Mouse (Mus musculus) G1E (cell line): Measurements from ENCODE around the gene Trim38. TPM values are rescaled to one million over a fixed set of nuclear protein-coding genes. Genes with fewer than 3 reads are reported as not detected.
"Not testable (repeated sequence)": the region's sequence is repeated elsewhere in the genome, so short reads cannot be mapped to it uniquely, and the experiment has no call there.

Source experiments
- ATAC-seq: 2 replicates; pipeline ENCODE4 v1.8.0; 2016; ENCODE audit warnings: mild to moderate bottlenecking; ENCODE audit not compliant: insufficient number of reproducible peaks, poor library complexity, low FRiP score, severe bottlenecking; ENCODE audit errors: extremely low read depth
- DNase-seq: peaks from one replicate; pipeline ENCODE4 v3.0.0; 2012; ENCODE audit warnings: low spot score
- H3K27me3 ChIP-seq: 2 replicates; pipeline ENCODE4 v1.6.1; 2012; ENCODE audit warnings: mild to moderate bottlenecking, low read length, inconsistent platforms; ENCODE audit not compliant: insufficient read depth
- H3K36me3 ChIP-seq: replicated peaks from 2 replicates; pipeline ENCODE3; 2012; ENCODE audit warnings: mild to moderate bottlenecking, inconsistent platforms
- H3K4me1 ChIP-seq: 2 replicates; pipeline ENCODE4 v1.6.1; 2012; ENCODE audit warnings: low read depth, low read length, inconsistent platforms, mixed read lengths; ENCODE audit not compliant: insufficient read depth
- H3K4me3 ChIP-seq: 2 replicates; pipeline ENCODE4 v1.5.1; 2012; ENCODE audit warnings: low read depth, mild to moderate bottlenecking, inconsistent platforms, low read length, moderate library complexity, mixed read lengths
- H3K9me3 ChIP-seq: replicated peaks from 2 replicates; pipeline ENCODE4 v1.6.1; 2012; ENCODE audit warnings: inconsistent platforms
- CTCF ChIP-seq: IDR thresholded peaks from 2 replicates; pipeline ENCODE4 v1.5.1; 2012; ENCODE audit warnings: low read depth, low read length, inconsistent platforms, mixed read lengths
- GATA1 ChIP-seq: IDR thresholded peaks from 2 replicates; pipeline ENCODE4 v1.6.1; 2012; ENCODE audit warnings: borderline replicate concordance, low read length, inconsistent platforms, mixed read lengths
- GATA2 ChIP-seq: IDR thresholded peaks from 2 replicates; pipeline ENCODE4 v1.6.1; 2012; ENCODE audit warnings: low read depth, low read length, inconsistent platforms, borderline replicate concordance
- POLR2AphosphoS5 ChIP-seq: IDR thresholded peaks from 2 replicates; pipeline ENCODE4 v1.6.1; 2012; ENCODE audit warnings: low read depth, low read length, inconsistent platforms; ENCODE audit not compliant: insufficient replicate concordance
- TAL1 ChIP-seq: conservative IDR thresholded peaks from 2 replicates; pipeline ENCODE4 v1.6.1; 2012; ENCODE audit warnings: low read depth, low read length, inconsistent platforms, mixed read lengths
- polyA plus RNA-seq: library from polyadenylated mRNA; stranded (reverse); fragments of >175 nt; gene quantifications from 2 replicates; pipeline ENCODE4 v1.2.3, GENCODE M21; 2012
- total RNA-seq, 2 experiments: library from RNA; stranded (forward) in 1 of 2; stranded (reverse) in 1 of 2; fragments of 200-1000 nt in 1 of 2; fragments of >200 nt in 1 of 2; fragmentation: Nextera tagmentation in 1 of 2; gene quantifications; 2 replicates each; pipeline ENCODE4 v1.2.3; 2014 to 2017

Trim38 gene
- total and polyA plus RNA-seq, 3 experiments: 0.27 TPM; not detected in 2

DNA sequence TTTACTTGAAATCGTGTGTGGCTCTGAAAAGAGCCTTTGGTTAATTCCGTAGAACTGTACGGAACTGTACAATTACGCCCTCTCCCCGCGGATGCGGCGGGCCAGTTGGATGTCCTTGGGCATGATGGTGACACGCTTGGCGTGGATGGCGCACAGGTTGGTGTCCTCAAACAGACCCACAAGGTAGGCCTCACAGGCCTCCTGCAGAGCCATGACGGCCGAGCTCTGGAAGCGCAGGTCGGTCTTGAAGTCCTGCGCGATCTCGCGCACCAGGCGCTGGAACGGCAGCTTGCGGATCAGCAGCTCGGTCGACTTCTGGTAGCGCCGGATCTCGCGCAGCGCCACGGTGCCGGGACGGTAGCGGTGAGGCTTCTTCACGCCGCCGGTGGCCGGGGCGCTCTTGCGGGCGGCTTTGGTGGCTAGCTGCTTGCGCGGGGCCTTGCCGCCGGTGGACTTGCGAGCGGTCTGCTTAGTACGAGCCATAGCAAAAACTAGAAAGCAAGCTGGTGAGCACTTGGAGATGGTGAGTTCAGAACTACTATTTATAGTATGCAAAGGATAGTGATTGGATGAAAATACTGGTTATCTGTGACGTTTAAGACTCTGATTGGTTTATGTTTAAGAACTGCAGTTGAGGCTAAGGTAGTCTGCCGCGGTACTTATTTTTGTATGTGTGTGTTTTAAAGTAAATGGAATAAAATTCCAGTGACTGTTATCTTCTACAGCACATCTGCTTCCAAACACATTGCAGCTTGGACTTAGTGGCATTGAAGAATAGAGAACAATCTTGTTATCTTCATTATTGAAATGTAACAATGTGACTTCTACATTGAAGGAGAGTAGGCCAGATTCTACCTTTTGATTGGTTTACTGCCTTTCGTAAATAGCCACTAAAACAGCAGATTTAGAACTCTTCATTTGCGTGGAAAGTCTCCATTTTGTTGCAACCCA, 7.6 kb upstream of the Trim38 start, which contains the start of gene Hist1h3a:
Gene Hist1h3a, minus strand, starts transcription at position 516 of the 951 bp plus-strand sequence.
- Histone ChIP-seq H3K4me3 (peak within 1 kb of the TSS; percentile 68), H3K4me1 (peaks cover 54% of the 10 kb centered on the region)
- not testable (repeated sequence) for H3K9me3 ChIP-seq, H3K27me3 ChIP-seq, H3K36me3 ChIP-seq
- DNase-seq (peak; percentile 57), ATAC-seq (peak; percentile 36; the same call in 1 of the 2 replicates)
- TF ChIP-seq TAL1: 0 out of 2 replicates have a peak, but pooled peaks have one; percentile 13
- TF ChIP-seq POLR2AphosphoS5: peak; percentile 95

DNA sequence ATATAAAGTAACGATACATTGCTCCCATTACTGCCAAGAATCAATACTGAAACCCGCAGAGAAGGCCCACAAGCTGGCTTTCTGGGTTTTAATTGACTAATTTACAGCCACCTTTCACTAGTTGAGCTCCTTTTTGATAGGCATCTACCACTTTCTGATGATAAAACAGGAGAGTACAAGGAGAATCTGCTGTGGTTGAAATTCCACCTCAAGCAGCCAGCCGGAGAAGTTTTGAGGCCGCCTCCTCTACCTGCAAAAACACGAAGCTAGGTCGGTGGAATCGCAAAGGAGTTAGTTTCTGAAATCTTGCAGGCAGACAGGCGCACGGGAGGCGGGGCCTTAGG, 6.5 kb upstream of the Trim38 start:
- H3K4me3 ChIP-seq: peak overlapping the region; percentile 64; the same call in 1 of the 2 replicates
- TF ChIP-seq TAL1 (no peak), CTCF (no peak), GATA2 (no peak), GATA1 (no peak), POLR2AphosphoS5 (no peak)
- no peak for ATAC-seq
- H3K9me3 ChIP-seq: no peaks in the 10 kb centered on the region
- H3K27me3 ChIP-seq: no peaks in the 10 kb centered on the region
- H3K4me1 ChIP-seq: peaks cover 55% of the 10 kb centered on the region
- H3K36me3 ChIP-seq: no peaks in the 10 kb centered on the region
- no peak for DNase-seq

DNA sequence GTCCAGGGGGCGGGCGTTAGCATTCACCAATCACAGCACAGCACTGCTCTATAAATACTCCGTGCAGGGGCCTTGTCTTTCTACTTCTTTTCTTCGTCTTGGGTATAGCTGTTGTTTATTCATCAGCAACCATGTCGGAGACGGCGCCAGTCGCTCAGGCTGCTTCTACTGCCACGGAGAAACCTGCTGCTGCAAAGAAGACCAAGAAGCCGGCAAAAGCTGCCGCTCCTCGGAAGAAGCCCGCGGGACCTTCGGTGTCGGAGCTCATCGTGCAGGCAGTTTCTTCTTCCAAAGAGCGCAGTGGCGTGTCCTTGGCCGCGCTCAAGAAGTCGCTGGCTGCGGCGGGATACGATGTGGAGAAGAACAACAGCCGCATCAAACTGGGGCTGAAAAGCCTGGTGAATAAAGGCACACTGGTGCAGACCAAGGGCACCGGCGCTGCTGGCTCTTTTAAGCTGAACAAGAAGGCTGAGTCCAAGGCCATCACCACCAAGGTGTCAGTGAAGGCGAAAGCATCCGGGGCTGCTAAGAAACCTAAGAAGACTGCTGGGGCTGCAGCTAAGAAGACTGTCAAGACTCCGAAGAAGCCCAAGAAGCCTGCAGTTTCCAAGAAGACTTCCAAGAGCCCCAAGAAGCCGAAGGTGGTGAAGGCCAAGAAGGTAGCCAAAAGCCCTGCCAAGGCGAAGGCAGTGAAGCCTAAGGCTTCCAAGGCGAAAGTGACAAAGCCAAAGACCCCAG, 6.0 kb upstream of the Trim38 start, which contains the start of gene Hist1h1a:
Gene Hist1h1a, plus strand, starts transcription at position 81 of the 738 bp plus-strand sequence.
- Histone ChIP-seq H3K9me3 (no peaks in the 10 kb centered on the region), H3K36me3 (no peaks in the 10 kb centered on the region), H3K4me3 (peak within 1 kb of the TSS; percentile 64), H3K27me3 (no peaks in the 10 kb centered on the region), H3K4me1 (peaks cover 59% of the 10 kb centered on the region)
- peak; percentile 25 for ATAC-seq
- peak; percentile 98 for TF ChIP-seq POLR2AphosphoS5
- TF ChIP-seq GATA2: no peak
- DNase-seq: peak; percentile 74

DNA sequence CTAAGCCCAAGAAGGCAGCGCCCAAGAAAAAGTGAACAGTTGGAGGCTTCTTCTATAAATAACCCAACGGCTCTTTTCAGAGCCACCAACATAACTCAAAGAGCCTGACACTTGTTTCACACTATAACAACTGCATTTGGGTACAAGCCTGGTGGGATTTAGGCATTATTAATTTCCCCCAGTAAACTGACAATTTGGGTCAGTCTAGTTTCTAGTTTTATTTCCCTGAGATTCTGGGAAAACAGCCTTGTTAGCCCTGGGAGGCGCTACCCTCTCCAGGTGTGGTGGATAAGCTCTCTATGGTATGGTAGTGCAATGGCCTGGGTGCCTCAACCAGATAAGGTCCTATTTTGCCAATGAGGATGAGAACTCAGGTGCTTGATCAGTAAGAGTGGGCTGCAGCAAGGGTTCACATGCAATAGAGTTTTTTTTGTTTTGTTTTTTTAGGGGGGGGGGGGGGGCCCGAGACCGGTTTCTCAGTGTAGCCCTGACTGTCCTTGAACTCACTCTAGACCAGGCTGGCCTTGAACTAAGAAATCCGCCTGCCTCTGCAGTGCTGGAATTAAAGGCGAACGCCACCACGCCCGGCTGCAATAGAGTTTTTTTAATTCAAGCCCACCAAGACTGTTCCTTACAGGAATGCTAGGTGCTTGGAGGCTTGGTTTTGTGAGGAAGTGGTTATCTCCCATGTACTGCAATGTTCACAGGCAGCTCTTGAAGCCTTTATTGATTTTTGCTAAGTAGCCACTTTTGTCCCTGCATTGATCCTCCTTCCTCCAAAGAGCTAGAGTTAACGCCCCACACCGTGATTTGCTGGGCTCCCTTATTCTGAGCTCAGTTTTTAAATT, 5.2 kb upstream of the Trim38 start:
- no peak for ATAC-seq
- Histone ChIP-seq H3K9me3 (no peaks in the 10 kb centered on the region), H3K4me1 (peaks cover 60% of the 10 kb centered on the region), H3K36me3 (no peaks in the 10 kb centered on the region), H3K27me3 (no peaks in the 10 kb centered on the region), H3K4me3 (peak overlapping the region; percentile 64; the same call in 1 of the 2 replicates)
- TF ChIP-seq POLR2AphosphoS5: peak; percentile 98; the same call in 1 of the 2 replicates
- no peak for TF ChIP-seq GATA1
- no peak for DNase-seq

DNA sequence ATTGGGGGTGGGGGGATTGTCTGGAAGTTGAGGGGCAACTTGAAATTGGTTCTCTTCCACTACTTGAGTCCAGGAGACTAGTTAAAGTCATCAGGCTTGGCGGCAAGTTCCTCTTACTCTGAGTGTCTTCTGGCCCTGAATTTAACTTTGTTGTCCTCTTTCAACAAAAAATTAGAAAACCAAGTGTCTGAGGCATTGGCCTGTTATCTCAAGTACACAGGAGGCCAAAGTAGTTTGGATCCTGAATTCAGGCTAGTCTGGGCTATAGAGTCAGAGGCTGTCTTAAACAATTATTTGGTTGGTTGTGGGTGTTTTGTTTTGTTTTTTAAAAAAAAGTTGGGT, 4.6 kb upstream of the Trim38 start:
- no peak overlapping the region; the same call in 1 of the 2 replicates for H3K4me3 ChIP-seq

DNA sequence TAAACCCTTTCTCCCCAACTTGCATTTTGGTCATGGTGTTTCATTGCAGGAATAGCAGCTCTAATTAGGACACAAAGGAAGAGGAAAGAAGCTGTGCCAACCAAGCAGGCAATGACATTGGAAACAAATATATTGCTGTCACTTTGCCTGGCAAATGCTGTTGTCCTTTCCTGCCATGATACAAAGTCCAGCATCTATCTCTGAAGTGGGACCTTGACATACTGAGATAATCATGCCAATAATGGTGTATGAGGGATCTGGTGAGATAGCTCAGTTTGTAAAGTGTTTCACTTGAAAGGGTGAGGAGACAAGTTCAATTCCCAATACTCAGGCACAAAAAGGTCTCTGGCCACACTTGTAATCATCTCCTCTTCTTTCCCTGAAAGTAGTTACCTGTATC, 2.9 kb upstream of the Trim38 start:
- no peak for ATAC-seq
- no peak overlapping the region for H3K4me3 ChIP-seq
- no peak for DNase-seq

More for the DNA sequence above, 4.6 kb upstream of the Trim38 start:
- ATAC-seq (no peak), DNase-seq (no peak)
- TF ChIP-seq POLR2AphosphoS5 (peak; percentile 98; the same call in 1 of the 2 replicates), TAL1 (no peak)
- no peaks in the 10 kb centered on the region for H3K36me3 ChIP-seq
- H3K4me1 ChIP-seq: peaks cover 60% of the 10 kb centered on the region
- no peaks in the 10 kb centered on the region for H3K9me3 ChIP-seq
- no peaks in the 10 kb centered on the region for H3K27me3 ChIP-seq

More for the DNA sequence above, 2.9 kb upstream of the Trim38 start:
- Histone ChIP-seq H3K9me3 (no peaks in the 10 kb centered on the region), H3K36me3 (no peaks in the 10 kb centered on the region), H3K4me1 (peaks cover 60% of the 10 kb centered on the region), H3K27me3 (no peaks in the 10 kb centered on the region)
- TF ChIP-seq POLR2AphosphoS5 (no peak), GATA1 (no peak)
